Mouse (Mus musculus) thymus, adult 2 months (tissue): Measurements from ENCODE around the gene Znrf3. TPM values are rescaled to one million over a fixed set of nuclear protein-coding genes. Genes with fewer than 3 reads are reported as not detected.

Experiments used
- DNase-seq: peaks from one replicate; pipeline ENCODE4 v3.0.0; 2021
- H3K27ac ChIP-seq: fragments of 200-500 bp; 2 replicates; pipeline ENCODE4 v1.5.1; 2012; ENCODE audit warnings: low read length, control low read depth; ENCODE audit not compliant: control insufficient read depth, insufficient read depth
- H3K27me3 ChIP-seq: fragments of 200-500 bp; 2 replicates; pipeline ENCODE4 v1.6.1; 2012; ENCODE audit warnings: mild to moderate bottlenecking, low read length, moderate library complexity, mixed read lengths; ENCODE audit not compliant: control insufficient read depth, insufficient read depth
- H3K36me3 ChIP-seq: fragments of 200-500 bp; 2 replicates; pipeline ENCODE4 v1.6.1; 2012; ENCODE audit warnings: mild to moderate bottlenecking, low read length, moderate library complexity; ENCODE audit not compliant: control insufficient read depth, insufficient read depth
- H3K4me1 ChIP-seq: fragments of 200-500 bp; replicated peaks from 2 replicates; pipeline ENCODE4 v1.6.1; 2012; ENCODE audit warnings: low read length; ENCODE audit not compliant: control insufficient read depth, insufficient read depth
- H3K4me3 ChIP-seq: fragments of 200-500 bp; 2 replicates; pipeline ENCODE4 v1.5.1; 2012; ENCODE audit warnings: mild to moderate bottlenecking, low read length, control low read depth, moderate library complexity; ENCODE audit not compliant: control insufficient read depth, insufficient read depth
- CTCF ChIP-seq: fragments of 200-500 bp; IDR thresholded peaks from 2 replicates; pipeline ENCODE4 v1.5.1; 2012; ENCODE audit warnings: mild to moderate bottlenecking, control low read depth, low read length, moderate library complexity, borderline replicate concordance; ENCODE audit not compliant: control insufficient read depth, poor library complexity, insufficient read depth; ENCODE audit errors: extremely low read depth
- POLR2A ChIP-seq: fragments of 200-500 bp; IDR thresholded peaks from 2 replicates; pipeline ENCODE4 v1.6.1; 2012; ENCODE audit warnings: mild to moderate bottlenecking, low read length, control low read depth, moderate library complexity; ENCODE audit not compliant: control insufficient read depth, poor library complexity, insufficient read depth; ENCODE audit errors: extremely low read depth
- WGBS: fragments of 180-500 bp; shearing (Covaris S2); methylation state at CpG from one replicate; pipeline ENCODE4 v1.1.7; 2018; 5-methylcytosine and 5-hydroxymethylcytosine counted together
- polyA plus RNA-seq: library from polyadenylated mRNA; depleted of rRNA; stranded (reverse); fragments of >200 nt; gene quantifications from 2 replicates; pipeline ENCODE4 v1.2.3, GENCODE M21; 2012; rRNA removed

Gene Znrf3
- polyA plus RNA-seq, 1 experiment: 17.3 TPM

DNA sequence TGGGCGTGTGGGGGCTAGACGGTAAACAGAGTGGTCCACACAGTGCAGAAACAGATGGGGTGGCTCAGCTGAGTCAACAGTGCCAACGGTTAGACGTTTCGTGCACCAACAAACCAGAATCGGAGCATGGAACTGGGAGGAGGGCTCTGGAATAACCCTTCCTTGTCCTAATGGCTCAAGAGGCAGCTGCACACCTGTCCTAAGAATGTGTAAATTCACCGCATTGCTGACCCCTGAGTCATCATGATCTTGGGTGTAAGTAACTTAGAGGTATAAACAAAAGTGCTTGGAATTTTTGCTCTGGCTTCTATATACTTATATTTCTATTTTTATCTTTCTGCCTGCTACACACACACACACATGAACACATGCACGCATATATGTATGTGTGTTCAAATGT lies 202.5 kb downstream of the Znrf3 start:
- Histone ChIP-seq H3K4me1 (peaks cover 45% of the 10 kb centered on the region), H3K27ac (no peak overlapping the region)

DNA sequence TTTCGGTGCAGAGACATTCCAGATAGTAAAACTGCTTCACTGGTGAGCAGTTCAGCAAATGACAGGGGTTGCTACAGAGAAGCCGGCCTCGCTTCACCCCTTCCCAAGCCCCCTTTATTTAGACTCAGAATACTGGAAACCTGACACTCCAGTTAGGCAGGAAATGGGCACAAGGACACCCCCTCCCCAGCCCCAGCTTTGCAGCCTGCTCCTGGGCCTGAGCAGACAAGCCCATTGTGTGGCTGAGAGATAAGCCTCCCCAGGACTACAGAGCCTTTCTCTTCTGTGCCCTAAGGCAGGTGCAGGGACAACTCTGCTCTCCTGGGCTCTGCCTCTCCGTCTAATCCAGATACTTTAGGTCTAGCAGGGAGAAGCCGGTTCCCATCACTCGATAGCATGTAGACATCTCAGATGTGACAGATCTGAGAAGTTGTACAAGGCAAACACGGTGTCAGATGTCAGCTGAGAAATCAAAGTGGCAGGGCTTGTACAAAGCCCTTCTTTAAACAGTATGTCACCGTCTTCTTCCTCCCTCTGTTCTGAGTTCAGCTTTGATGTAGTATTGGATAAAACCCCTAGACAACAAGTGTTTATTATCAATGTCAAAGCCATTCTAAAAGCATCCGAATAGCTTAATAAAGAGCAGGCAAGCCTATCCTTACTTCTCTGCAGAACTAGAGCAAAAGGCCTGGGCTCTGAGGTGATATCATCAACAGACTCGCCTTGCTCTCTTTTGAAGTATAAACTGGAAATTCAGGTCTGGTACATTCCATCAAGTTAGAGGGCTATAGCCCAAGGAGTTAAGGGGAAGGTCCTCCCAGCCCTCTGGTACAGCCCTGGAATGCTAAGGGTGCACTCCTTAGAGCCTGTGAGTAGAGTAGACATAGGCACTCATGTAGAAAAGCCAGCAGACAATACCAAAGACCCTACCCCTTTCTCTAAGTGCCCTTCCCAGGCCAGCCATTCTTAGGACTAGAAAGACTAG lies 204.6 kb downstream of the Znrf3 start:
- DNase-seq: no peak
- H3K36me3 ChIP-seq: peaks cover 70% of the 10 kb centered on the region
- no peak overlapping the region for H3K4me3 ChIP-seq
- TF ChIP-seq POLR2A (no peak), CTCF (no peak)
- 49% methylated on average over 10 of the region's 10 CpGs for WGBS
- peaks cover 32% of the 10 kb centered on the region for H3K4me1 ChIP-seq
- H3K27ac ChIP-seq: peak overlapping the region; percentile 59; the same call in 1 of the 2 replicates
- H3K27me3 ChIP-seq: no peaks in the 10 kb centered on the region

More for the DNA sequence above, 202.5 kb downstream of the Znrf3 start:
- H3K27me3 ChIP-seq: no peaks in the 10 kb centered on the region
- TF ChIP-seq POLR2A: no peak
- no peak for TF ChIP-seq CTCF
- DNase-seq: no peak
- peaks cover 53% of the 10 kb centered on the region for H3K36me3 ChIP-seq
- no peak overlapping the region for H3K4me3 ChIP-seq
- 99% methylated on average over 8 of the region's 8 CpGs for WGBS

Other genes with a start within 250 kb of the Znrf3 start
- gene Kremen1, start 183.3 kb downstream of the Znrf3 start, polyA plus RNA-seq: 170 and 197 TPM in 2 replicates
- gene Xbp1, start 75.8 kb upstream of the Znrf3 start, polyA plus RNA-seq: 113 and 118 TPM in 2 replicates
- 12.2 and 13.9 TPM in 2 replicates for gene Ccdc117, start 97.3 kb upstream of the Znrf3 start, polyA plus RNA-seq
- gene Ankrd36, start 124.8 kb upstream of the Znrf3 start, polyA plus RNA-seq: not detected in 2 replicates